Comparison of ENCODE assay signal across 8 mouse cellular contexts in the genomic region with DNA sequence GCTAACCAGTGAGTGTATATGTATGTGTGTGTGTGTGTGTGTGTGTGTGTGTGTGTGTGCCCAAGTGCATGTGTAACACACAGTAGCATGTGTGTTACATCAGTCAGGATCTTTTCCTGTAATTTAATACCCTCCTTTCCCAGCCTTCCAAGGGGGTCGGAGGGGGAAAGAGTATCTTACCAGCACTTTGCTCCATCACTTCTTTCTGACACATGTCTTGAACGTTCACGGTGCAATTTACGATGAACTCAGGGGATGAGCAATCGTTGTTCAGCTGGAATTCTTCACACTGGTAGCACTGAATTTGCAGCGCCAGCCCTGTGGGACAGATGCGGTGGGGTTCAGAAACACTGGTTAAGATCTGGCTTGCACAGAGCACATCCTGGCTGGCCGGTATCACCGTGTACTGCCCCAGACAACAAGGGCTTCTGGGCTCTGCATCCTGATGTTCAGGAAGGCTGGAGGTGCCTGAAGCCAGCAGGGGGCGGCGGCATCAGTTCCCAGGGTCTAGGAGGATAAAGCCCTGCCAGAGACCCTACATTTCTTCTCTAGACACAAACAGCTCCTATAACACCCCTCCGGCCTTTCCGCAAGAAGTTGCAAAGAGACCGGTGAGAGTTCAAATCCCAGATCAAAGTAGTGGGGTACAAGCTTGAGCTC. TPM values are rescaled to one million over a fixed set of nuclear protein-coding genes. Genes with fewer than 3 reads are reported as not detected.
DNase-seq lines count a peak whose midpoint lies in the region; ATAC-seq and TF ChIP-seq lines count a peak whose summit lies in the region.

No protein-coding gene starts in this region.

- 4% methylated on average over 14 of the region's 14 CpGs for WGBS in kidney, postnatal 0 days
- 7% methylated on average over 14 of the region's 14 CpGs for WGBS in kidney, adult 2 months
- WGBS in forebrain, embryonic 11.5 days = 17% methylated on average over 14 of the region's 14 CpGs
- WGBS in hindbrain, postnatal 0 days = 10% methylated on average over 14 of the region's 14 CpGs

- H3K4me1 ChIP-seq in kidney, postnatal 0 days (replicated peaks; ENCODE audit: insufficient read depth, low read length) = peaks cover 6% of the 10 kb centered on the region; the same call in 1 of the 2 replicates
- H3K4me1 ChIP-seq in kidney, adult 2 months (ENCODE audit: control insufficient read depth, insufficient read depth, low read length) = no peaks in the 10 kb centered on the region
- H3K4me1 ChIP-seq in forebrain, embryonic 11.5 days (replicated peaks; ENCODE audit: control insufficient read depth, insufficient read depth, low read length) = peaks cover 8% of the 10 kb centered on the region
- 0 out of 2 replicates have a peak, but pooled peaks cover 5% of the 10 kb centered on the region for H3K4me1 ChIP-seq in hindbrain, postnatal 0 days (ENCODE audit: insufficient read depth, low read length)

- peak overlapping the region; percentile 43 for H3K4me3 ChIP-seq in kidney, postnatal 0 days (replicated peaks; ENCODE audit: low read depth, low read length)
- H3K4me3 ChIP-seq in kidney, adult 2 months (ENCODE audit: insufficient read depth, low read depth, low read length) = no peak overlapping the region
- H3K4me3 ChIP-seq in forebrain, embryonic 11.5 days (ENCODE audit: low read depth, low read length) = no peak overlapping the region
- peak overlapping the region; percentile 59 for H3K4me3 ChIP-seq in hindbrain, postnatal 0 days (ENCODE audit: low read length)

- ATAC-seq in kidney, postnatal 0 days (replicated peaks; ENCODE audit: low FRiP score, low read depth) = peak; percentile 20; the same call in 1 of the 2 replicates
- peak; percentile 37; the same call in 1 of the 2 replicates for ATAC-seq in forebrain, embryonic 11.5 days (replicated peaks; ENCODE audit: low FRiP score)
- ATAC-seq in hindbrain, postnatal 0 days = 0 out of 2 replicates have a peak, but pooled peaks have one; percentile 22
- no peak for ATAC-seq in megakaryocyte progenitor cell, adult 5-6 weeks (replicated peaks; ENCODE audit: poor library complexity)

- no peaks in the 10 kb centered on the region for H3K36me3 ChIP-seq in kidney, postnatal 0 days (ENCODE audit: insufficient read depth, low read length)
- H3K36me3 ChIP-seq in kidney, adult 2 months (ENCODE audit: control insufficient read depth, insufficient read depth, low read length) = no peaks in the 10 kb centered on the region
- no peaks in the 10 kb centered on the region for H3K36me3 ChIP-seq in forebrain, embryonic 11.5 days (ENCODE audit: control insufficient read depth, insufficient read depth, low read length)
- no peaks in the 10 kb centered on the region for H3K36me3 ChIP-seq in hindbrain, postnatal 0 days (ENCODE audit: insufficient read depth, low read length)

- H3K27ac ChIP-seq in kidney, postnatal 0 days = no peak overlapping the region
- H3K27ac ChIP-seq in kidney, adult 2 months (ENCODE audit: insufficient read depth, low read depth, low read length) = no peak overlapping the region
- no peak overlapping the region for H3K27ac ChIP-seq in forebrain, embryonic 11.5 days (ENCODE audit: low read depth, low read length)
- H3K27ac ChIP-seq in hindbrain, postnatal 0 days = no peak overlapping the region

- H3K27me3 ChIP-seq in kidney, postnatal 0 days (ENCODE audit: insufficient read depth, low read length) = peaks cover 33% of the 10 kb centered on the region
- peaks cover 3% of the 10 kb centered on the region; the same call in 1 of the 2 replicates for H3K27me3 ChIP-seq in kidney, adult 2 months (replicated peaks; ENCODE audit: control insufficient read depth, insufficient read depth, low read length)
- H3K27me3 ChIP-seq in forebrain, embryonic 11.5 days (ENCODE audit: control insufficient read depth, insufficient read depth, low read length) = peaks cover 14% of the 10 kb centered on the region
- no peaks in the 10 kb centered on the region; the same call in 1 of the 2 replicates for H3K27me3 ChIP-seq in hindbrain, postnatal 0 days (ENCODE audit: insufficient read depth, low read length)

- peak overlapping the region; percentile 92; the same call in 1 of the 2 replicates for H3K4me2 ChIP-seq in kidney, postnatal 0 days (ENCODE audit: low read length)
- peak overlapping the region; percentile 99; the same call in 1 of the 2 replicates for H3K4me2 ChIP-seq in forebrain, embryonic 11.5 days (ENCODE audit: low read depth, low read length, severe bottlenecking)
- peak overlapping the region; percentile 99 for H3K4me2 ChIP-seq in hindbrain, postnatal 0 days (ENCODE audit: low read depth, low read length)

- no peak for TF ChIP-seq POLR2A in kidney, adult 2 months (IDR thresholded peaks at IDR 0.05; ENCODE audit: low read depth, low read length)

- peak; percentile 64 for DNase-seq in kidney, postnatal 0 days (ENCODE audit: low spot score)
- no peak for DNase-seq in kidney, adult 2 months
- DNase-seq in R1 (ENCODE audit: low read depth, low spot score) = peak; percentile 15
- peak; percentile 77 for DNase-seq in forebrain, embryonic 11.5 days (ENCODE audit: low spot score)
- DNase-seq in hindbrain, postnatal 0 days (ENCODE audit: low spot score) = peak; percentile 63
- DNase-seq in mesoderm, embryonic 11.5 days (ENCODE audit: low read depth, low spot score) = peak; percentile 68
- DNase-seq in spleen, postnatal 14 days (ENCODE audit: low spot score in 2 of 2) = no peak

- TF ChIP-seq CTCF in kidney, postnatal 0 days (IDR thresholded peaks at IDR 0.05; ENCODE audit: low read depth) = peak; percentile 61
- no peak for TF ChIP-seq CTCF in kidney, adult 2 months (conservative IDR thresholded peaks at IDR 0.05; ENCODE audit: insufficient read depth, insufficient read length, low read depth, low read length)
- peak; percentile 64 for TF ChIP-seq CTCF in hindbrain, postnatal 0 days (IDR thresholded peaks at IDR 0.05; ENCODE audit: low read depth)

- no peak overlapping the region for H3K9ac ChIP-seq in kidney, postnatal 0 days (ENCODE audit: low read depth, low read length)
- H3K9ac ChIP-seq in forebrain, embryonic 11.5 days (ENCODE audit: low read length) = no peak overlapping the region
- H3K9ac ChIP-seq in hindbrain, postnatal 0 days (replicated peaks; ENCODE audit: low read length) = no peak overlapping the region; the same call in 1 of the 2 replicates

- H3K9me3 ChIP-seq in kidney, postnatal 0 days (replicated peaks; ENCODE audit: low read length) = no peaks in the 10 kb centered on the region
- no peaks in the 10 kb centered on the region for H3K9me3 ChIP-seq in forebrain, embryonic 11.5 days (ENCODE audit: control insufficient read depth, low read length)
- H3K9me3 ChIP-seq in hindbrain, postnatal 0 days (ENCODE audit: low read length) = no peaks in the 10 kb centered on the region

RNA-seq across cellular contexts. Expression of a gene that starts 2.6 kb away (rescaled TPM):
- polyA plus RNA-seq in kidney, postnatal 0 days (2015; fragmentation: Nextera tagmentation; extraction: Ambion mirVana) = 1.6 and 2.1 TPM in 2 replicates
- polyA plus RNA-seq in kidney, adult 2 months (2012; rRNA removed) = 0.28 and 0.37 TPM in 2 replicates
- 3.1 and 5.1 TPM in 2 replicates for polyA plus RNA-seq in forebrain, embryonic 11.5 days (2014; fragmentation: Nextera tagmentation; extraction: Ambion mirVana)
- 94.9 and 102 TPM in 2 replicates for total RNA-seq in hindbrain, postnatal 0 days (2014; rRNA removed)
- polyA plus RNA-seq in hindbrain, postnatal 0 days (2015; fragmentation: Nextera tagmentation; extraction: Ambion mirVana) = 90.6 and 90.7 TPM in 2 replicates
- total RNA-seq in megakaryocyte progenitor cell, adult 5-6 weeks (2015) = not detected in 2 replicates
- not detected in 2 replicates for total RNA-seq in megakaryocyte progenitor cell, adult 5-6 weeks (2017)

Comparison
In these comparisons a context has a peak if more than half of its experiments do, and no peak if none do; other contexts are left out.
1. DNase-seq: peak in kidney, postnatal 0 days (single experiment), R1 (single experiment), forebrain, embryonic 11.5 days (single experiment), hindbrain, postnatal 0 days (single experiment) and mesoderm, embryonic 11.5 days (single experiment); none in kidney, adult 2 months (single experiment) and spleen, postnatal 14 days (0 of 2).
2. H3K4me3 ChIP-seq: peak in kidney, postnatal 0 days (single experiment) and hindbrain, postnatal 0 days (single experiment); none in kidney, adult 2 months (single experiment) and forebrain, embryonic 11.5 days (single experiment).
3. RNA of a gene that starts 2.6 kb away (polyA plus RNA-seq): 90.6 to 90.7 TPM in hindbrain, postnatal 0 days; 3.1 to 5.1 TPM in forebrain, embryonic 11.5 days, 1.6 to 2.1 TPM in kidney, postnatal 0 days and 0.28 to 0.37 TPM in kidney, adult 2 months; every median in the first group is over 10 times any median in the second.
4. Peak in every context shown above with its lines, with median percentiles within 50 percentile points of each other: H3K4me2 ChIP-seq.